Mouse (Mus musculus) urinary bladder, adult 2 months (tissue): ENCODE measurements around the gene Pitpnm3. TPM values are rescaled to one million over a fixed set of nuclear protein-coding genes. Genes with fewer than 3 reads are reported as not detected.
A peak's percentile ranks its signal among the peaks of the same experiment; 100 is the strongest.
"Not testable (repeated sequence)": the region's sequence is repeated elsewhere in the genome, so short reads cannot be mapped to it uniquely, and the experiment has no call there.

ENCODE experiments used
- DNase-seq: peaks from one replicate; pipeline ENCODE4 v3.0.0; 2022; ENCODE audit warnings: low spot score
- polyA plus RNA-seq: library from polyadenylated mRNA; depleted of rRNA; stranded (reverse); fragments of >200 nt; gene quantifications from 2 replicates; pipeline ENCODE4 v1.2.3, GENCODE M21; 2012; rRNA removed

The Pitpnm3 gene
- polyA plus RNA-seq, result 9.6 and 9.9 TPM in 2 replicates

DNA sequence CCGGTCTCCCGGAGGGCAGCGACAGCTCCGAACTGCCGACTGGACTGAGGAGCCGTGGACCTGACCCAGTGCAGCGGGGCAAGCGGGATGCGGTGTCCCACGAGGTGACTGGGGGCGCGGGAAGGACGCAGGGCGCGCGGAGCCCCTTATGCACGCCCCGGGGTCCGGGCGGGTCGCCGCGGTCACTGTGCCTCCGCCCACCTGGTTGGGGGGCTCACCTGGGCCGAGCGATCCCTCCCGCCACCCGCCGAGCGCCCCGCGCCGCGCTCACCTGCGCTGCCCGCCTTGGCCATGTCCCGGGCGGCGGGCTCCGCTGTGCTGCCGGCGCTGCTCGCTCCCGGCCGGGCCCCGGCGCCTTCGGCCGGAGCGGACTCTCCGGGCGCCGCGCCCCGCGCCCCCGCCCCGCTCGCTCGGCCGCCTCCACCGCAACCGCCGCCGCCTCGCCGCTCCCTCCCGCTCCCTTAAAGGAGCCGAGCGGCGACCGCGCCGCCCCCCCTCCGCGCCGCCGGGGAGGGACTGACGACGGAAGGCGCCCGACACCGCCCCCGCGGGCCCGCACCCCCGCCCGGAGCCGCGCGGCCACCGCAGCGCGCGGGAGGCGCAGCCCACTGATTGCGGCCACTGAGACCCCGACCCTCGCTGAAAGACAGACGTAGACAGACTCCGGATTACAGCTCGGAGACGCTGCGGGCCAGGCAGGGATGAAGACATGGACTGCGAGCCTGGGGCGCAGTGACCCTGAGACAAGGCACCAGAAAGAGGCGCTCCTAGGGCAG, at the start of gene Pitpnm3:
TSS of gene Pitpnm3 (minus strand) at position 396 of the 776 bp plus-strand sequence.
- peak; percentile 51 for DNase-seq

DNA sequence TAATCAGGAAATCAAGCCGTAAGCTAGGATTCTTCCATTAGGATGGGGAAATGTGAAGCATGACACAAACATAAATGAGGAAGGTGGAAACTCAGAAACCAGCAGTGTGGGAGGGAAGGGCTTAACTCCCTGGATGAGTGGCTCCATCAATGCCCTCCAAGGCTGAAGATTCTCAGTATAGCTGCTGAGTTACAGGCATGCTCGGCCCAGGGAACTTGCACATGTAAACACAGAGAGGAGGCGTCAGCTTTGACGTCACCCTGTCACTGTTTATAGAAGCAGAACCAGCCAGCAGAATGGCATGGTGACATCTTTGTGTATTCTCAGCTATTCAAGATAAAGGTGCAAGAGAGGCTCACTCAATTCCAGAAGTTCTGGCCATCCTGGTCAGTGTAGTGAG, 48.7 kb upstream of the Pitpnm3 start:
- no peak for DNase-seq

DNA sequence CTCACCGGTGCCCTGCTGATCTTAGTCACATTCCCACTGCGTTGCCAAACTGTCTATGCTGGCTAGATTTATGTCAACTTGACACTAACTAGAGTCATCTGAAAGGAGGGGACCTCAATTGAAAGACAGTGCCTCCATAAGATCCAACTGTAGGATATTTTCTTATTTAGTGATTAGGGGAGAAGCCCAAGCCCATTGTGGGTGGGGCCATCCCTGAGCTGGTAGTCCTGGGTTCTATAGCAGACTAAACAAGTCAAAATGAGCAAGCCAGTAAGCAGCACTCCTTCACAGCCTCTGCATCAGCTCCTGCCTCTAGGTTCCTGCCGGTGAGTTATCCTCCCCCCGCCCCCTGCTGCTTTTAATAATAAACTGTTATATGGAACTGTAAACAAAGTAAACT, 45.6 kb upstream of the Pitpnm3 start:
- no peak for DNase-seq

DNA sequence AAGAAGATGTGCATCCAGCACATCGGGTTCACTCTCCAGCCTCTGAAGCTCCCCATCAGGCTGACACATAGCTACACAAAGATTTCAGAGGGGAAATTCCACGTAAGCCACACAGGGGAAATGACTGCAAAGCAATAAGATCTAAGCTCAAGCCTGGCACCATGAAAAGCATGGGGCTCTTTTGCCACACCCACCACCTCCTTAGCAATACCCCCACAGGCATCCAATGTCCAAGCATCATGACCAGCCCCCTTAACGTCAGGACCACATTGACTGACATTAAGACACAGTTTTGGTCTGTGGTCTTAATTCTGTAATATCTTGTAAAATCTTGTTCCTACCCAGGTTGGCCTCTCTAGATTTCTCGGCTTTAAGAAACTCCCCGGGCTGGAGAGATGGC, 45.0 kb upstream of the Pitpnm3 start:
- no peak for DNase-seq

DNA sequence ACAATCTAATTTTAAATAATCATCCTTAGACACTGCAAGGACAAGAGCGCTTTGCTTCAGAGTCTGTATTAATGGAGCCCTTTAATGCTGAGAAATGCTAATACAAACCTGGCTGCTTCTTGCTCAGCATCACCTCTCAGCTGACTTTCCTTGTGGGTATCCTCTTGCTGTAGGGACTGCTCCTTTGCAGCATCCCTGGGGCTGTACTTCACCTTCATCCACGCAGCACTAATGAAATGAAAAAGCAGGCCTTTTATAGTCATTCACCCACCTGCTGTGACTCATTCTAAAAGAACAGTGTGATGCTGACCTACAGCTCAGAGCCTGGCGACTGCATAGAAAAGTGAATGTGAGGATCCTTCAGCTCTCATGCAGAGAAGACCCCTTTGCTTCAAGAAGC, 41.0 kb upstream of the Pitpnm3 start:
- DNase-seq, result no peak

DNA sequence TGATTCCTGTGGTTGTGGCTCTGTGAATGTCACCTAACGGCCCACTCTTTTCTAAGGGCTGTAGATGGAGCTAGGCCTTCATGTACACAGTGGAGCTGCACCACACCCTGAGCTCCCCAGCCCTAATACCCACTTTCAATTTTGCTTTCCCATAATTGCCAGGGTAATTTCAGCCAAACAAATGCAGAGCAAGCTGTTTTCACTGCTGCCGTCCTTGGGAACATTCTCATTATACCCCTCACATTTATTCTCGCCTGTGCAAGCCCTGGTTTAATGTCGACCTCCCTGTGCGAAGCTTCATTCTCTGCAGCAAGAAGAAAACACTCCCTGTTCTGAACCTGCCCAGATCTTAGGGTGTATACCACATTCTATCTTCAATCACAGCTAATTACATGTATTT, 40.4 kb upstream of the Pitpnm3 start:
- DNase-seq, result no peak

DNA sequence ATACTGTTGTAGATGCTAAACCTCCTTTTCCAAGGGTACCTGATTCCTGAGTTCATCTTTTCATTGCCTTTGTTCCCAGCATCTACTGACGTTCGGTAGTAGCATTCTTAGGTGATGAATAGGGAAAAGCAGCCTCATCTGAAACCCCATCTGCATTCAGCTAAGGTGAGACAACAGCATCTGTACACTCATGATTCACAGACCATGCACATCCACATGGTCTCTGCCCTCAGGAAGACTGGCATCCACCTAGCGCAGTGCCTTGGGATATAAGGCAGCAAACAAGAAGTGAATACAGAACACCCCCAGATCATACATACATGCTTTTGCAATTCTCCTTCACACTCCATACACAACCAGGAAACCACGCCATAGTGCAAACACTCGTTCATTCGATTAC, 39.1 kb upstream of the Pitpnm3 start:
- DNase-seq, result no peak

DNA sequence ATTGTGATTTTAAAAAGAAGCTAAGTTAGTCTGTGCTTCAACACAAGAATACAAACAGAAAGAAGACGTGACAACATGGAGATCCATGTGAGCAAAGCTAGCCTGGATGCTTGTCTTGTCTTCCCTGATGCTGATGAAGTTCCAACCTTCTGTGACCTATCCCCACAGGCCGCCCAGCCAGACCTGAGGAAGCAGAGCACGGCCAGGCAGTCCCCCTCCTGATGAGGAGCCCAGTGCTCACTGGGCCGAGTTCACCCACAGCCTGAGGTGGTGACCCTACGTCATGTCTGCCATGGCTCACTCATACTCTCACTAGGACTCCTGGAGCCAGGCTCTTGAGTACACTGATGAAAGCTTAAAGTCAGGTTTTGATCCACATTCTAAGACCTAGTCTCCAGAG, 37.9 kb upstream of the Pitpnm3 start:
- DNase-seq, result no peak

DNA sequence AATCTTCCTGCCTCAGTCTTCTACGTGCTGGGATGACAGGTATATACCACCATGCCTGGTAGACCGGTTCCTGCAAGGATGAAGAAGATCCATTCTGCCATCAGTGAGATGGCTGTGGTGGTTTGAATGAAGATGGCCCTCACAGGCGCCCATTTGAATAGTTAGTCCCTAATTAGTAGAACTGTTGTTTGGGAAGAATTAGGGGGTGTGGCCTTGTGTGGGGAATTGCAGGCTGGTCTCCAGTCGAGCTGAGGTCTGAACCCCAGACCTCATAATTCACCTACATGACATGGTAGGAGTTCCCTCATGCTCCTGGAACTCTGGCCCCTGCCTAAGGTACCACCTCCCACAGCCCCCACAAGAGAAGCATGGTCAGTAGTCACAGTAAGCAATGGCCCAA, 36.3 kb upstream of the Pitpnm3 start:
- not testable (repeated sequence) for DNase-seq

DNA sequence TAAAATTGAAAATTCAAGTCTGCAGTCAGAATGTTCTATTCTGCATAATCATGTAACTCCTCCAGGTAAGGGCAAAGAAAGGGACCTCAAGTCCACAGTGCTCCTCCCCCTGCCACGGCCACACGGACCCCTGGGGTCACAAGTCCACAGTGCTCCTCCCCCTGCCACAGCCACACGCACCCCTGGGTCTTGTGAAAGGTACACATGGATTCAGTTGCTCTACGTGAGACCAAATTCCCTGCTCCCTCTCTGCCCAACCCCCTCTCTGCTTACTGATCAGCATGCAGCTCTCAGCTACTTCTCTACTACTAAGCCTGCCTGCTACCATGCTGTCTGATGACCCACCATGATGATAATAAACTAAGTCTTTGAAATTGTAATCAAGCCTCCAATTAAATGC, 34.3 kb upstream of the Pitpnm3 start:
- no peak for DNase-seq

DNA sequence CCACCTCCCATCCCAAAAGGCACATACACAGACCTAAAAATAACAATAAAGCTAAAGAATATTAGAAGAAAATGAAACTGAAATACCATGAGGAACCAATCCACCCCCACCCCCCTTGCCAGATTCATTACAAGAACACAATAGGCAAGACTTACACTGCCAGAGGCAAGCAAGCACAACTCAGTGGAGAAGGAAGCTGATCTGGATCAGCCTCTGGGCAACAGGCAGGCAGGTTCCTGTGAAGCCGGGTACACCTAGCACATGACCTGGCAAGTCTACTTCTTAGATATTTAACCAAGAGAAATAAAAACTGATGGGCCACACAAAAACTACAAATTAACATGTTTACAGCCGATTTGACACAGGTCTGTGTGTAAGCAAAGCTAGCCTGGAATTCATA, 27.6 kb upstream of the Pitpnm3 start:
- DNase-seq, result no peak

DNA sequence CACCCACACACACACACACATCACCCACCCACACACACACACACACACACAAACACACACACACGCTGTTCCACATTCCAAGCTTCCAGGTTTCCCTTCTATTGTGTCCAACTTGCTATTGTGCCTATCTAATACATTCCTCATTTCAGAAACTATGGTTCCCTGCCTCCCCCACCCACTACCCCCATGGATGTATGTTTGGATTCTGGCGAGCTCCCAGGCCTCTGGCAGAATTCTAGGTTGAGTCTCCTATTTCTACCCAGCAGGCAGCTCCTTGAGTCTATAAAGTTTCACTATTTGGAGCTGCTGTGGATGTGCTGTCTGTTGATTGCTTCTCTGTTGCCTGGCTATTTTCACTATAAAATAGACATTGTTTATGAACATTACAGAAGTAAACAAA, 21.0 kb upstream of the Pitpnm3 start:
- DNase-seq, result no peak

DNA sequence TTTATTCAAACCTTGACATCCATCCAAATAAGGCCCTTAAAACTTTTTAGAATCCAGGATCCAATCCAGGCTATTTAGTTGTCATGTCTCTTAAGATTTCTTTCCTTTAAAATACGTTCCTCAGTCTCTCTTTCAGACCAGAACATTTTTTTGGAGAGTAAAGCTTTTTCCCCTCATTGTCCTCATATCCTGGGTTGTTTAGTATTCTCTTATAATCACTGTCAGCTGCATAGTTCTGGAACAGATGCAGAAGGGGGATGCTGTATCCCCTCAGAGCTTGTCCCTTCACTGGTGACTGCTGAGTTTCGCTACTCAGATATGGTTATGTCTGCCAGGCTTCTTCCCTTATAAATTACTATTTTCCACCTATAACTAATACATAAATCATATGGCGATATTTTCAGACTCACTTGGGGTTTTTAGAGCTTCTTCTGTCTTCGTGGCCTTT, 20.4 kb upstream of the Pitpnm3 start:
- no peak for DNase-seq

DNA sequence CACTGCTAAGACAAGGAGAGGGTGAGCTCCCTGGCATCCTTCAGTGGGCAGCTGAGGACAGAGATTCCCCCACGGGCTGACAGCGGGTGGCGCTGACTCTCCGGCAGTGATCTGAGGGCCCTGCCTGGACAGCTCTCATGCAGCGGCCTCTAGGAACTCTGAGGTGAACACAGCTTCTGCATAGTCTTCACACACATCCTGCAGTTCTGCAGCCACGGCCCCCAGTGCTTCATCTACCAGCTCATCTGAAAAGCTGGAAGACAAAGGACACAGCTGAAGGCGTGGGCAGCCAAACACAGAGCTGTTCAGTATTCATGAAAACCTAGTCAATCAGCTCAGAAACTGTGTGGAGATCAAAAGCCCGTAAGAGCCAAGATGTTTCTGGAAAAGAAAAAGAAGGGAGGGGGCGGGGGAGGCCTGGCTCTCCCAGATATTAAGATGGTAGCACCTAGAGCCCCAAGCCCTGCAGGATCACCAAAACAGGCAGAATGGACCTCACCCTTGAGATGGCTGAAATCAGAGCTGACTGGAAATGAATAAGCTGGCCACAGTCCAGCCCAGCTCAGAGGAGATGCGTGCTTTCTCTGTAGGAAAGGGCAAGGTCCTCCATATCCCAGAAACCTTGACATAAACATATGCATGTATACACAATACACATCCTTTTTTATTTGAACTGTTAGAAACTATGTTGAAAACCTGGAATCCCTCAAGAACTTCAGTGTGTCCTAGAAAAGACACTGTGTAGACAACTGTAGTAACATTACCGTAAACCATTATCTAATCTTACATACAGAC, 19.8 kb upstream of the Pitpnm3 start:
- DNase-seq, result no peak

DNA sequence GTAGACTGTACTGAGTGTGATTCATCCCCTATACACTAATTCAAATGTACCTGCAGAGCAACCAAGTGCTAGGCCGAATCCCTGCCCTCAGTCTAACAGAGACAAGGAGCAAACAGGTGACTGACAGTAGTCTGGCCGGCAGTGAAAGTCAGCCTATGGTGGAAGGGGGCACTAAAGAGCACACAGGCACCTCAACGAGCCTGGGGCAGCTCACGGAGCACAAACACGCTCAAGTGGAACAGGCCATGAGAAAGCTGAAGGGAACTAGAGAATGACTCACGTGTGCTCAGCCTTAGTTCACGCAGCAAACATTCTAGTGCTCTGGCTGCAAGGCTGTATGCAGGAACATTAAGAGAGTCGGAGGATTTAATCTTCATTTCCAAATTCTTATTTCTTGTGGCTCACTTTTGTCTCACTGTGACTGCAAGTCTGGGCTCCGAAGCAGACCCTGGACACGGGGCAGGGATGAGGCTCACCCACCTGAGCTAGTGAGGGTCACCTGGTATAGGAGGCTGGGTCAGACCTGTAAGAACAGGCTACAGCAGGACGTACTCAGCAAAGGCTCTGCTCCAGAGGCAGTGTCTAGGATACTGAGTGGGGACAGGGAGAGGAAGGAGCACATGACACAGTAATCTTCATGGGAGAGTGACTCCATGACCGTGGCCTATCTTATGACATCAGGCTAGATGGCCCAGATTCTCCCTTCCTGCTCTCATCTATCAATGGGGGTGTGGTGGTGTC, 17.7 kb upstream of the Pitpnm3 start:
- no peak for DNase-seq

DNA sequence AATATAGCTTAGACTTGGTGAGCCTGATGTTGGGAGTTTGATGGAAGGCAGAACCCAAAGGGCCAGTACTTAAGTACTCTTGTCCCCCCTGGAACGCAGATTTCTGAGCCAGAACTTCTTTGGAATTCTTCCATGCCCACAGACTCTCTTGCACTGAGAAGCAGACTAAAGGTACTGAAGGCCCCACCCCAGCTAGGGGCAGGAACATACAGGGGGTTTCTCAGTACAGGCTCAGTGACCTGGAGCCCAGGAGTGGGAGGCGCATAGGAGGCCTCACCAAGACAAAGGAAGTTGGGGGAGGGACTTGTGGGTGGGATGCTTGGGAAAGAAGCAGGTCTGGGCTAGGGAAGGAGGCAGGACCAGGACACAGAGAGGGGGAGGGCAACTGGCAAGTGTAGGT, 15.5 kb upstream of the Pitpnm3 start:
- DNase-seq, result no peak

DNA sequence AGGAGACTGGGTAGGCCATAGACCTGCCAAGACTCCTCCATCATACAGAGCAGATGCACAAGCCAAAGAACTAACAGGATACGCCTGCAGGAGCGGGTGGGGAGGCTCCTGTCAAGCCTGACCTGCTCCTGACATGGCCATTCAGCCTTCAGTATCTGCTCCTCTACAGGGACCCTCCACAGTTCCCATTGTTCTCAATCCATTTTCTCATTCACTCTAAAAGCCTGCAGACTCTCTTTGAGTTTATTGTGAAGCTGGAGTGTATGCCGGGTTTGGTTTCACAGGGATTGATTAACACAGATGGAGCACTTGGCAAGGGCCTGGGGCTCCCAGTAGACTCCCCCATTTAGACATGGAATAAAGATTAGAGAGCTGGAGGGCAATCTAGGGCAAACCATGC, 12.3 kb upstream of the Pitpnm3 start:
- no peak for DNase-seq

DNA sequence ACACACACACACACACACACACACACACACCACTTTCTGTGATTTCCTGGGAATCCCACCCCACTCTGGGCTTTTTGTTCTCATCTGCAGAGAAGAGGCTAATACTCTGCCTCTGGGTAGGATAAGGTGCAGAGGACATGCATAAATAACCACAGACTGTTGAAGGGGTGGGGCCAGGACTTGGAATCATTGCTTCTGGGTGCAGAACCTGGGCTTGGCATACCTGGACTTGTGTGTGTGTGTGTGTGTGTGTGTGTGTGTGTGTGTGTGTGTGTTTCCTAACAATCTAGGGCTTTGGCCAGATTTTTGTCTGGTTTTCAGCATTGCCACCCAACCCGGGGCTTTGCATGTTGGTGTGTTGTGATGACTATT, 10.3 kb upstream of the Pitpnm3 start:
- DNase-seq, result no peak

DNA sequence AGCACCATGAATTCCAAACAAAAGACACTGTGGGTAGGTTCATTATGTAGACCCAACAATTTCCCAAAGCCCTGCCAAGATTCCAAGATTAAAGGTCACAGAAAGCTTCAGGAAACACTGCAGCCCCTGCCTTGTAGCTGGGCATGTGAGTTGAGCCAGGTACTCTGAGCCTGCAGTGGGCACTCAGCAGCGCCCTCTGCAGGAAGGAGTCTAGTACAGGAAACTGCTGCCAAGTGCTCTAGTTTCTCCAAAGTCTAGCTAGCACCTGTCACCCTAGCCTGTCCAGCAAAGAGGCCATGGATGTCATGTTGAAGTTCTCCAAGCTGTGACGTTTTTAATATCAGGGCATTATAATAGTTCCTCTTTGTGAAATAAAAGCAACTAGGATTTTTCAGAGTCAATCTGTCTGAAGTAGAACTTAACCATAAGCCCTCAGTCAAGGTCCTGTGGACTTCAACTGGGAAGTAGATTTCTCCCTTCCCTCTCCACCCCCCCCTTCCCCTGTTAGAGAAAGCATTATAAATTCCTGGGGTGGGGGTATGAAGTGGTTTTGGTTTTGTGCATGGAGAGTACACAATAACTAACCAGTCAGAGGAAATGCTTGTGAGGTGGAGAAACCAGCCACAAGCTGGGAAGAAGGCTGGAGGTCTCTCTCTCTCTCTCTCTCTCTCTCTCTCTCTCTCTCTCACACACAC, 9.8 kb upstream of the Pitpnm3 start:
- DNase-seq, result no peak

DNA sequence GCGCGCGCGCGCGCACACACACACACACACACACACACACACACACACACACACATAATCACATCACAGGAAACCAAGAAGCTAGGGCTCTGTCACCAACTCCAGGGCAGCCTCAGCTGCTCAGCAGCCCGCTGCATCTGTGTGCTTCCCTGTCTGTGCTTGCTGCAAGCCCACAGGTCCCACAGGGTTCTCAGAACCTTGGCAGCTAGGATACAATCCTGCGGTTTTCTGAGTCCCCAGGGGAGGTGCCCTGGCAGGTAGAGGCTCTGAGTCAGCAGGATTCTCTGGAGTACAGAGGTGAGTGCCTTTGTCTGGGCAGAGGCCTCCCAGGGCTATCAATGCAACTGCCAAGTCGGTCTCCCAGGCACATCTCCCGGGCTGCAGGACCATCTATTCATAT, 7.3 kb upstream of the Pitpnm3 start:
- no peak for DNase-seq

DNA sequence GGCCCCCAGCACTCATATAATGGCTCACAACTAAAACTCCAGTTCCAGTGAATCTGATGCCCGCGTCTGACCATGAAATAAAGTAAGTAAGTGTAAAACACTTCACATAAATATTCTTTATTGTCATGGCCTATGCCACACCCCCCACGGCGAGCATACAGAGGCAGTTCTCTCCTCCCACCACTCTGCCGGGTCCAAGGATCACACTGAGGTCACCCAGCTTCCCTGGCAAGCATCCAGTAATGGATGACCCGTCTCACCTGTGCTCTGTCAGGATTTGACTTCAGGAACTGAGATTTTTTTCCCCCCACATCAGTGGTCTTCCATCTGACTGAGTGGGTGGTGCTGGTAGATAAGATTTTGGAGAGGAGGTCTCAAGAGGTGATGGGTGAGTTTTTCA, 4.6 kb upstream of the Pitpnm3 start:
- DNase-seq, result no peak
